Mouse (Mus musculus) stomach, embryonic 14.5 days (tissue): ENCODE results near the gene Snx29. TPM values are rescaled to one million over a fixed set of nuclear protein-coding genes. Genes with fewer than 3 reads are reported as not detected.
"Not testable (repeated sequence)": the region's sequence is repeated elsewhere in the genome, so short reads cannot be mapped to it uniquely, and the experiment has no call there.

Experiments used
- ATAC-seq: fragments of 200-750 bp; cut with Nextera tagmentation; 2 replicates; pipeline ENCODE4 v1.8.0; 2017; ENCODE audit warnings: low read depth, moderate TSS enrichment; ENCODE audit not compliant: insufficient number of reproducible peaks, insufficient read depth, low FRiP score
- H3K27ac ChIP-seq: fragments of 300-500 bp; sonication (generic); 2 replicates; pipeline ENCODE4 v1.5.1; 2014; ENCODE audit warnings: mild to moderate bottlenecking, low read length, moderate library complexity, mixed read lengths
- H3K27me3 ChIP-seq: fragments of 300-500 bp; sonication (generic); 2 replicates; pipeline ENCODE4 v1.6.1; 2014; ENCODE audit warnings: low read length, control low read depth, mixed read lengths; ENCODE audit not compliant: control insufficient read depth, insufficient read depth
- H3K36me3 ChIP-seq: fragments of 300-500 bp; sonication (generic); 2 replicates; pipeline ENCODE4 v1.6.1; 2014; ENCODE audit warnings: mild to moderate bottlenecking, control low read depth, low read length, moderate library complexity, mixed read lengths; ENCODE audit not compliant: control insufficient read depth, insufficient read depth
- H3K4me1 ChIP-seq: fragments of 300-500 bp; sonication (generic); 2 replicates; pipeline ENCODE4 v1.6.1; 2014; ENCODE audit warnings: low read length, control low read depth, mixed read lengths; ENCODE audit not compliant: control insufficient read depth, insufficient read depth
- H3K4me2 ChIP-seq: fragments of 300-500 bp; sonication (generic); replicated peaks from 2 replicates; pipeline ENCODE4 v1.6.1; 2014; ENCODE audit warnings: low read depth, low read length, control low read depth
- H3K4me3 ChIP-seq: fragments of 300-500 bp; sonication (generic); 2 replicates; pipeline ENCODE4 v1.5.1; 2014; ENCODE audit warnings: low read depth, low read length, control low read depth
- H3K9ac ChIP-seq: fragments of 300-500 bp; sonication (generic); replicated peaks from 2 replicates; pipeline ENCODE4 v1.6.1; 2014; ENCODE audit warnings: low read depth, mild to moderate bottlenecking, control low read depth, low read length, moderate library complexity, mixed read lengths
- H3K9me3 ChIP-seq: fragments of 300-500 bp; sonication (generic); 2 replicates; pipeline ENCODE4 v1.6.1; 2016; ENCODE audit warnings: low read depth, low read length, control low read depth; ENCODE audit not compliant: control insufficient read depth
- WGBS: fragments of 180-500 bp; shearing (Covaris S2); extraction: QIAGEN DNeasy Blood & Tissue Kit; methylation state at CpG from one replicate; pipeline ENCODE4 v1.1.7; 2014; 5-methylcytosine and 5-hydroxymethylcytosine counted together
- polyA plus RNA-seq: library from polyadenylated mRNA; unstranded; fragments of >200 nt; fragmentation: Nextera tagmentation; extraction: Ambion mirVana; gene quantifications from 2 replicates; pipeline ENCODE4 v1.2.1, GENCODE M21; 2014

The Snx29 gene
- polyA plus RNA-seq, 1 experiment from 2014 or later = 13.6 TPM

DNA sequence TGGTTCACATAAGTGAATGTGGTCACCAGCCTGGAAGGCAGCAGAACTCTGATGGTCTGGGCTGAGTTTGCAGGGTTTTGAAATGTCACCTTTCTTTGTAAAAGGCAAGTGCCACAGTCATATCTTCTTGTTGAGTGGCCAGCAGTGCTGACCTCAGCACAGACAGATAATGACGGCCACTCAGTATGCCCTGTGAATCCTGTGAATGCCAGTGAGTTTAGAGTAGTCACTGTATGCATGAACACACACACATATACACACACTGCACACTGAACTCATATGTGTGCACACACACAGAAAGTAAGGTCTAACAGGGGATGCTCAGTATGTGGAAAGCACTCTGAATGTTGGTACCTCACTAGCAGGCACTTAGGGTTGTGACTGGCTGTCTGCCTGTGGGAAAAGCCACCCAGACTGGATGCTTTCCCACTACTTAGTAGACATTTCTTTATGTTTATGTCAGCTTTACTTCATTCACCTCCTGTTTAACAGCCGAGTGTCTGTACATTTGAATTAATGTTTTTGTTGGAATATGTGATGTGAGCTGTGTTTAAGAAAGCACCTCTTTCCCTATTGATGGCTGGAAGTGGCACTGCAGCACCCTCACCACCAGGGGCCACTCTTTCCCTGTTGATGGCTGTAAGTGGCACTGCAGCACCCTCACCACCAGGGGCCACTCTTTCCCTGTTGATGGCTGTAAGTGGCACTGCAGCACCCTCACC lies 100.3 kb downstream of the Snx29 start:
- no peaks in the 10 kb centered on the region for H3K4me1 ChIP-seq
- ATAC-seq = no peak
- 96% methylated on average over 2 of the region's 2 CpGs for WGBS
- no peak overlapping the region for H3K4me2 ChIP-seq
- no peaks in the 10 kb centered on the region for H3K9me3 ChIP-seq
- H3K27me3 ChIP-seq = no peaks in the 10 kb centered on the region
- H3K36me3 ChIP-seq = no peaks in the 10 kb centered on the region
- no peak overlapping the region for H3K4me3 ChIP-seq
- no peak overlapping the region for H3K27ac ChIP-seq
- no peak overlapping the region for H3K9ac ChIP-seq

- not testable (repeated sequence) for H3K4me2 ChIP-seq, H3K4me1 ChIP-seq, H3K9me3 ChIP-seq, H3K36me3 ChIP-seq, ATAC-seq, H3K4me3 ChIP-seq, H3K9ac ChIP-seq, H3K27ac ChIP-seq, H3K27me3 ChIP-seq
- WGBS = 91% methylated on average over 2 of the region's 2 CpGs
Observed at GRCm38 (mm10) chr16:11423611-11424297, 101.0 kb downstream of the Snx29 start.

- Histone ChIP-seq H3K36me3 (no peaks in the 10 kb centered on the region), H3K9ac (no peak overlapping the region), H3K4me1 (no peaks in the 10 kb centered on the region), H3K4me3 (no peak overlapping the region), H3K27me3 (no peaks in the 10 kb centered on the region), H3K9me3 (no peaks in the 10 kb centered on the region), H3K4me2 (no peak overlapping the region), H3K27ac (no peak overlapping the region)
- no peak for ATAC-seq
- 92% methylated on average over 9 of the region's 9 CpGs for WGBS
Observed at GRCm38 (mm10) chr16:11424568-11425145, 101.9 kb downstream of the Snx29 start.

DNA sequence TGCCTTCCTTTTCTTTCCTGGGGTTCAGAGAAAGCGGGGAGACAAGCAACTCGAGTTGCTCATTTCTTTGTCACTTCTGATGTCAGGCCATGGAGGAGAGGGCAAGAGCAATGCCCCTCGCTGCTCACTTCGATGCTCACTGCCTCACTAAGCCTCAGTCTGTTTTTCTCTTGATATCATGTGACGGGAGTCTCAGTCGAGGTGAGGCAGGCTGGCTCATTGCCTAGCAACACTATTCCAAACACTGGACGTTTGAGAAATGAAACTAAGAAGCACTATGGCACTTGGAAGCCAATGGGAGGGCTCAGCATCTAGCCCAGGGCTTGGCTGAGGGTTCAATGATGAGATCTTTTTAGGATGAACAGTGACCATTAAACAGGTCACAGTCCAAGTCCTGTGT lies 102.6 kb downstream of the Snx29 start:
- Histone ChIP-seq H3K27me3 (no peaks in the 10 kb centered on the region), H3K27ac (no peak overlapping the region), H3K4me2 (no peak overlapping the region), H3K36me3 (no peaks in the 10 kb centered on the region), H3K9me3 (no peaks in the 10 kb centered on the region), H3K9ac (no peak overlapping the region), H3K4me1 (no peaks in the 10 kb centered on the region), H3K4me3 (no peak overlapping the region)
- WGBS = 38% methylated on average over 7 of the region's 7 CpGs
- ATAC-seq = no peak

- Histone ChIP-seq H3K4me2 (no peak overlapping the region), H3K4me1 (no peaks in the 10 kb centered on the region), H3K4me3 (no peak overlapping the region), H3K27ac (no peak overlapping the region), H3K9me3 (no peaks in the 10 kb centered on the region), H3K36me3 (no peaks in the 10 kb centered on the region), H3K9ac (no peak overlapping the region), H3K27me3 (no peaks in the 10 kb centered on the region)
- no peak for ATAC-seq
- 62% methylated on average over 8 of the region's 8 CpGs for WGBS
Observed at GRCm38 (mm10) chr16:11426810-11427537, 104.3 kb downstream of the Snx29 start.

- 92% methylated on average over 3 of the region's 3 CpGs for WGBS
- H3K4me2 ChIP-seq = no peak overlapping the region
- H3K4me1 ChIP-seq = no peaks in the 10 kb centered on the region
- ATAC-seq = no peak
- no peak overlapping the region for H3K4me3 ChIP-seq
- H3K9ac ChIP-seq = no peak overlapping the region
- H3K27me3 ChIP-seq = no peaks in the 10 kb centered on the region
- H3K9me3 ChIP-seq = no peaks in the 10 kb centered on the region
- H3K36me3 ChIP-seq = no peaks in the 10 kb centered on the region
- no peak overlapping the region for H3K27ac ChIP-seq
Observed at GRCm38 (mm10) chr16:11429784-11430183, 107.1 kb downstream of the Snx29 start.

DNA sequence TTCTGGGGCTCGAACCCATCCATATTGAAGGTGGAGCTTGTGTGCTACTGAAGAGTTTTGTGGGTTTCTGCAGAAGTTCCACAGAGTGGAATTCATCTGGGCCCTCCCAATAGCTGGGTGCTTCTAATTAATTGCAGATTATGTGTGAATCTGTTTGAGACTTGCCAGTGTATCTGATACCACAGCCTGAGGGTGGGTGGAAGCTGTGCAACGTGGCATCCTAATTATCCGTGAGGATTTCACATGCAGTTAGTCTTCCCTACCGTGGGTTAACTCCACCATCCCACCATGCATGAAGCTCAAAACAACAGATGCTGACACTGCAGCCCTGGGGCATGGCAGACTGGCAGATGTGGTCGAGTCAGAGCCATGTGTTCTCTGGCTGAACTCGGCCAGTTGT lies 107.8 kb downstream of the Snx29 start:
- Histone ChIP-seq H3K4me3 (no peak overlapping the region), H3K4me1 (no peaks in the 10 kb centered on the region), H3K36me3 (no peaks in the 10 kb centered on the region), H3K9me3 (no peaks in the 10 kb centered on the region), H3K9ac (no peak overlapping the region), H3K27ac (no peak overlapping the region), H3K4me2 (no peak overlapping the region), H3K27me3 (no peaks in the 10 kb centered on the region)
- ATAC-seq = no peak
- WGBS = 93% methylated on average over 6 of the region's 6 CpGs

DNA sequence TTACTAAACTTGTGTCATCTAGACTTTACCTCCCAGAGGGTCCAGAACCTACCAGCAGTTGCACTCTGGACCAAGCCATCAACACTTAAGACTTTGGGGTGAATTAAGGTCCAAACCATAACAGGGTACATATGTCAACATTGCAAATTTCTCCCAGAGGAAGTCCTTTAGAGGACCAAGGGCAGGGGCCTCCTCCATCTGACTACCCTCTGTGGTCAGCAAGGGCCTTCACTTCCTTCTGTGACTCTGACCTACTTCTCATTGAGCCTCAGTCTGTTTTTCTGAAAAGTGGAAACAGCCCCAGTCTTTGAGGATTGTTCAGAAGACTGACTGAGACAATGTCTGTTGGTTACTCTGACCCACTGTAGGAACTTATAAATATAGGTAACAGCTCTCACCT lies 111.1 kb downstream of the Snx29 start:
- Histone ChIP-seq H3K27me3 (no peaks in the 10 kb centered on the region), H3K9me3 (no peaks in the 10 kb centered on the region), H3K4me2 (no peak overlapping the region), H3K4me3 (no peak overlapping the region), H3K4me1 (no peaks in the 10 kb centered on the region), H3K9ac (no peak overlapping the region), H3K27ac (no peak overlapping the region), H3K36me3 (no peaks in the 10 kb centered on the region)
- no peak for ATAC-seq
